ENCODE assay signal across 8 mouse cellular contexts in the genomic region with DNA sequence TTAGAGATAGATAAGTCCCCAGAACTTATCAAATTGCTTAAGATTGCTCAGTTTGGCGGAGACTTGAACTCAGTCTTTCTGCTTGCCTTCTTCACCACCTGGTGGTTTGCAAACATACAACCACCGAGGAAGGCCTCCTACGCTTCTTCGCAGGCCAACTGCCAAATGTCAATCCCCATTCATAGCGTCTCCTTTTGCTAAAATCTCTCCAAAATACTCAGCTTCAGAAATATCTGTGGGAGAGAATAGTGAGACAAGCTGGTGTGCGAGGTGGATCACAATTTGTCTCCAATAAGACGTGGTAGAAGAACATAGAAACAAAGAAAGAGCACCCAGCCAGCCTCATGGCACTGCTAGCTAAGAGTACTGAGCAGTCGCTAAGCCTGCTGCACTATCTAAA. TPM values are rescaled to one million over a fixed set of nuclear protein-coding genes. Genes with fewer than 3 reads are reported as not detected.
DNase-seq lines count a peak whose midpoint lies in the region; ATAC-seq lines count a peak whose summit lies in the region.

No protein-coding gene starts in this region.

- H3K27ac ChIP-seq in stomach, embryonic 14.5 days (ENCODE audit: low read length), result no peak overlapping the region

- H3K4me1 ChIP-seq in stomach, embryonic 14.5 days (ENCODE audit: control insufficient read depth, insufficient read depth, low read length), result no peaks in the 10 kb centered on the region

- H3K4me3 ChIP-seq in stomach, embryonic 14.5 days (ENCODE audit: low read depth, low read length), result peak overlapping the region; percentile 53

- intact Hi-C loops in left cerebral cortex, postnatal 36 days (cut with DNase I), result loop anchor here (10.0 kb wide), 1 partner anchor 165 kb away; a partner anchor contains a TSS

- no peaks in the 10 kb centered on the region for H3K36me3 ChIP-seq in stomach, embryonic 14.5 days (ENCODE audit: control insufficient read depth, insufficient read depth, low read length)

- WGBS in stomach, embryonic 14.5 days, result 50% methylated on average over 8 of the region's 8 CpGs

- H3K4me2 ChIP-seq in stomach, embryonic 14.5 days (replicated peaks; ENCODE audit: low read depth, low read length), result peak overlapping the region; percentile 95

- no peak for DNase-seq in frontal cortex, postnatal 10 days (ENCODE audit: low spot score in 2 of 2)
- peak; percentile 65 for DNase-seq in right cerebral cortex, adult 18-20 months
- DNase-seq in right cerebral cortex, postnatal 14 days, result no peak
- DNase-seq in left cerebral cortex, postnatal 36 days (ENCODE audit: low spot score in 2 of 2), result peak; percentile 45 to 54
- no peak for DNase-seq in thymus, adult 18-20 months
- DNase-seq in cerebellum, adult 11-12 months, result no peak

- no peaks in the 10 kb centered on the region for H3K9me3 ChIP-seq in stomach, embryonic 14.5 days (ENCODE audit: control insufficient read depth, low read depth, low read length)

- H3K9ac ChIP-seq in stomach, embryonic 14.5 days (replicated peaks; ENCODE audit: low read depth, low read length), result no peak overlapping the region

- ATAC-seq in frontal cortex, adult (ENCODE audit: low TSS enrichment), result peak; percentile 42
- ATAC-seq in stomach, embryonic 14.5 days (ENCODE audit: insufficient number of reproducible peaks, insufficient read depth, low FRiP score, low read depth), result no peak

- H3K27me3 ChIP-seq in stomach, embryonic 14.5 days (ENCODE audit: control insufficient read depth, insufficient read depth, low read length), result no peaks in the 10 kb centered on the region

RNA-seq across cellular contexts. Expression of a gene that starts 0.5 kb away (rescaled TPM):
- total RNA-seq in left cerebral cortex, postnatal 36 days (2021), result 1 to 10 TPM; 2.9 to 3.1 TPM
- polyA plus RNA-seq in stomach, embryonic 14.5 days (2014; fragmentation: Nextera tagmentation; extraction: Ambion mirVana), result 0.38 and 0.48 TPM in 2 replicates

RNA-seq across cellular contexts. Expression of a gene that starts 15.0 kb away (rescaled TPM):
- 10 to 100 TPM; 32.1 to 57.4 TPM for total RNA-seq in left cerebral cortex, postnatal 36 days (2021)
- polyA plus RNA-seq in stomach, embryonic 14.5 days (2014; fragmentation: Nextera tagmentation; extraction: Ambion mirVana), result 44.1 and 48.5 TPM in 2 replicates

RNA-seq across cellular contexts. Expression of a gene that starts 36.3 kb away (rescaled TPM):
- total RNA-seq in left cerebral cortex, postnatal 36 days (2021), result 10 to 100 TPM; 63.5 to 69.7 TPM
- polyA plus RNA-seq in stomach, embryonic 14.5 days (2014; fragmentation: Nextera tagmentation; extraction: Ambion mirVana), result 36.1 and 41.7 TPM in 2 replicates

Comparison
In these comparisons a context has a peak if more than half of its experiments do, and no peak if none do; other contexts are left out.
1. DNase-seq: peak in right cerebral cortex, adult 18-20 months (single experiment) and left cerebral cortex, postnatal 36 days (2 of 2); none in frontal cortex, postnatal 10 days (0 of 2), right cerebral cortex, postnatal 14 days (single experiment), thymus, adult 18-20 months (0 of 2) and cerebellum, adult 11-12 months (single experiment).